Mouse (Mus musculus) layer of hippocampus, adult 8-10 months (tissue): Measurements from ENCODE around the gene Zbtb26. TPM values are rescaled to one million over a fixed set of nuclear protein-coding genes. Genes with fewer than 3 reads are reported as not detected.
A peak's percentile ranks its signal among the peaks of the same experiment; 100 is the strongest.

ENCODE experiments used
- DNase-seq, 2 experiments: peaks; one replicate each; pipeline ENCODE4 v3.0.0; 2022; ENCODE audit warnings: low spot score in 2 of 2
- total RNA-seq, 4 experiments: library from RNA; stranded (reverse); gene quantifications; 2 replicates each; pipeline ENCODE4 v1.2.4; 2022

Zbtb26 gene
- 10 to 100 TPM in 2 of 4 experiments, 1 to 10 TPM in 2; 9.8 to 14.7 (median 11.6) TPM for total RNA-seq

GRCm38 (mm10) chr2:37442611-37443591, at the start of gene Zbtb26, which contains the start of the genes Zbtb6 and Rabgap1:
TSS of gene Zbtb26 (minus strand) at chr2:37443135.
TSS of gene Zbtb6 (minus strand) at chr2:37443171.
TSS of gene Rabgap1 (plus strand) at chr2:37443279.
- peak; percentile 95 for DNase-seq

DNA sequence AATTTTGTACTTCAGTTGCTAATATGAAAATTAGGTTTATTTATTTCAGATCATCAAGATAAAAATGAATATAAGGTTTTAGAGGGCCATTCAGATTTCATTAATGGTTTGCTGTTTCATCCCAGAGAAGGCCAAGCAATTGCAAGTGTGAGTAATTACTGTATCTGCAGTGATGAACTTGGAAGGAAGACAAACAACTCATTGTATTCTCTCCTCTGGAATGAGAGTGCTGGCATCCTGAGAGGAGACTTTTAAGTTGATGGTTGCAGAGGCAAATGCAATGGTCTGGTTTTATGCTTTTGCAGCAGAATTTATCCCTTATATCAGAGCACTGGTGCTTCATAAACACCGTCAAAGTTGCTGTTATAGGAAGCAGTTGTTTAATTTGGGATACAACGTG, 46.0 kb upstream of the Zbtb26 start:
- no peak for DNase-seq

GRCm38 (mm10) chr2:37486408-37486807, 43.5 kb upstream of the Zbtb26 start:
- DNase-seq, result no peak

GRCm38 (mm10) chr2:37485370-37485769, 42.4 kb upstream of the Zbtb26 start:
- no peak for DNase-seq

DNA sequence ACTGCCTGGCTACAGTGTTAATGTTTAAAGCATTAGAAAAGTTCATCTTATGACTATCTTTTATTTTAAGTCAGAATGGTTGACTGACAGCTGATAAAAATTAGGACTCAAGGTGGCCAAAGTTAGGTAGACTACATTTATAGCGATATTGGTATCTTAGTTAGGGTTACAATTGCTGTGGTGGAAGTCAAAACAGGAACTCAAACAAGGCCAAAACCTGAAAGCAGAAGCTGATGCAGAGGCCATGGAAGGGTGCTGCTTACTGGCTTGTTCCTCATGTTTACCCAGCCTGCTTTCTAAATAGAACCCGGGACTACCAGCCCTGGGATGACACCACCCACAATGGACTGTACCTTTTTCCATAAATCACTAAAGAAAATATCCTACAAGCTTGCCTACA, 41.2 kb upstream of the Zbtb26 start:
- no peak for DNase-seq

- DNase-seq, result no peak
Observed at GRCm38 (mm10) chr2:37480039-37480438, 37.1 kb upstream of the Zbtb26 start.

- no peak for DNase-seq
Observed at GRCm38 (mm10) chr2:37479559-37479958, 36.6 kb upstream of the Zbtb26 start.

- DNase-seq, result no peak
Observed at GRCm38 (mm10) chr2:37466266-37466665, 23.3 kb upstream of the Zbtb26 start.

DNA sequence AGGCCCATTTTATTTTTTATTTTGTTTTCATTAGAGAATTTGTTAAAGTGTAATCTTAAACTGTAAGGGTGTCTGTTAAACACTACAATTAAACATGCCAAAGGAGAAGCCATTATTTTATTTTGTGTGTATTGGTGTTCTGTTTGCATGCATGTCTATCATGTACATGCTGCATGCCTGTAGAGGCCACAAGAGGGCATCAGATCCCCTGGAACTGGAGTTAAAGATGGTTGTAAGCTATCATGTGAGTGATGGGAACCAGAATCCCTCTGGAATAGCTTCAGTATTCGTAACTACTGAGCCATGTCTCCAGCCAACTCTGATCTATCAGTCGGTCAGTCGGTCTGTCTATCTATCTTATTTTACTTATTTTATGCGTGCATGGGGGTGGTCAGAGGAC, 17.8 kb upstream of the Zbtb26 start:
- no peak for DNase-seq

- DNase-seq, result no peak
Observed at GRCm38 (mm10) chr2:37452376-37452760, 9.4 kb upstream of the Zbtb26 start.

DNA sequence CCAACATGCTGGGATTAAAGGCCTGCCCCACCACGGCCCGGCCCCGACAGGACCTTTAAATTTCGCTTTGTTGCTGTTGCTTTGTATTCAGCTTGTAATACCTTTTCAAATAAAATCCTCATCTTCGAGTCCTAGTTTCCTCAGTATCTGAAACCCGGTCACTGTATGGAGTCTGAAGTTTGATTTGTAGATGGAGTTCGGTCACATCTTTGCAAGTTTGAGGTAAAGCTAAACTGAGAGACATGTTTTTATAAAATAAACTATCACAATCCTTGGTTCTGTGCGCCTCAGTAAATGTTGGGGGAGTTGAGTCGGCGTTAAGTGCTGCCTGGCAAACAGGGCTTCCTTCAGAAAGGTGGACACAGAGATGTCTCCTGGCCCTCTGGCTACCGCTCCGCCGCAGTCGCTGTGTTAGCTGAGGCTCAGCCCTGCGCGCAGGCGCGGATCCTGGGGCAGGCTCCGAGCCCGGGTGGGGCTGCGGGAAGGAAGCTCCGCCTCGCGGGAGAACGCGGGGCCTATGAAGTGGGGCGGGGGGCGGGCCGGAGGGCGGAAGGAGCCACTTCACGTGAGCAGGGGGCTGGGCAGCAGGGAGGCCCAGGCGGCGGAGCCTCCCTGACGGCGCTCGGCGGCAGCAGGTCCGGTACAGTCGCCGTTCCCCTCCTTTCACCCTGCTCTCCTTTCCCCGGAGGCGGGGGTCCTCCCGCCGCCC, 8.9 kb upstream of the Zbtb26 start:
- DNase-seq, result peak; percentile 82 to 89

DNA sequence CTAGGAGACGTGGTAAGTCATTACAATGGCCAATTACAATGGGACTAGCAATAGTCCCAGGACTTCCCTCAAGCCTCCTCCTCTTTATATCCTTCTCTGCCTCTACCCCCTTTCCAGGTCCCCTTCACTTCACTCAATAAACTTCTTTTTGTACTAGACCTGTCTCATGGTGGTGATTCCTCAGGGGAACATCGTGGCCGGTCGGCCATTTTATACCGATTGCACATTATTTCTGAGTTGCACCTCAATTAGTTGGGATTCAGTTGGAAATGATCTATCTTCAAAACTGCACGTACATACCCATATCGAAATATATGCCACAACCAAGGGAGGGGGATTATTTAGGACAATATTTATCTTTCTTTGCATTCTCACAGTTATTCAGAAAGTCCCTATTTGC, 11.3 kb downstream of the Zbtb26 start:
- DNase-seq, result no peak

- peak; percentile 85 to 86 for DNase-seq
Observed at GRCm38 (mm10) chr2:37430593-37431464, 12.1 kb downstream of the Zbtb26 start.

DNA sequence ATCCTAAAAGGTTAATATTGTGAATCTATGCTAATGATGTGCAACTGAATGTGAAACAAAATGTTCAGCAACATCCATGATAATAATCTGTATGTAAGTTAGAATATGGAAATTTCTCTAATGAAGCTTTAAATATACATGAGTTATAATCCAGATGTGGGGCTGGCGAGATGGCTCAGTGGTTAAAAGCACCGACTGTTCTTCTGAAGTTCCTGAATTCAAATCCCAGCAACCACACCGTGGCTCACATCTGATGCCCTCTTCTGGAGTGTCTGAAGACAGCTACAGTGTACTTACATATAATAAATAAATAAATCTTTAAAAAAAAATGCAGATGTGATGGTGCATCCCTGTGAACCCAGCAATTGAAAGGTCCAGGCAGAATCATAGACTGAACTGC, 19.3 kb downstream of the Zbtb26 start:
- no peak for DNase-seq

DNA sequence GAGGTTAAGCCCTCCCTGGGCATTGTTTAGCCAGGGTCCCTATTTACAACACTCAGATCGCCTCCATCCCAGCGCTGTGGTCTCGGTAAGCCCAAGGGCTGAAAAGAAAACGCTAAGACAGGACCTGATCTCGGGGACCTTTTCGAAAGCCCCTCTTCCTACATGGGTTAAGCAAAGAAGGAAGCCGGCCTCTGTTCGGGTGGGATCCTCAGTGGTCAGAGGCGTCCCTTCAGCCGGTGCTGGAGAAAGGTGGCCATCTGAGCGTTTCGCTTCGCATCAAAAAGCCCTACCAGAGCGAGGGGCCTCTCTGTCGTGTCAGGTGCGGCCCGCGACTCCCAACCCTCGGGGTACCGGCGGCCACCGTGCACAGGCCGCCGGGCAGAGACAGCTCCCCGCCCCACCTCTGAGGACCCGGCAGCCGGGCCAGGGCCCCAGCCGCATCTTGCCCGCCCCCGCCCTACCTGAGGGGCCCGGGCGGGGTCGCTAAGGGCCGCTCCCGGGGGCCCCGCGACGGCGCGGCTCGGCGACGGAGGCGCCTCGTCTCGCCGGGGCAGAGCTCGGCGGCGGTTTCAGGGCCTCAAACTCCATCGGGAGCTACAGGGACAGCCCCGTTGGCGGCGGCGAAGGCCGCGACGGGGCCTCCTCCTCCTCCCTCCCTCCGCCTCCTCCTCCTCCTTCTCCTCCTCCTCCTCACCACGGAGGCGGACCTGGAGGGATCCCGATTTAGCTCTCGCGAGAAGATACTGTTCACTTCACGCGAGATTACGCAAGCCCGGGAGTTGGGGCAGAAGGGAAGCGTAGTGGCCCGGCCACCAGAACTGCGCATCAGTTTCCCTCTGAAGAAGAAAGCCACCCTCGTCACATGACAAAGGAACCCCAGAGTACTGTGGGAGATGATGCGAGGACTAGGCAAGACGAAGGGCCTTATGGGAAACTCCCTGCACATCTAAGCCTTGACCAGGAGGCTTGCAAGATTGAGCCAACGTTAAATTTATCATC, 20.3 kb downstream of the Zbtb26 start, which contains the start of gene Rc3h2:
TSS of gene Rc3h2 (minus strand) at position 598 of the 999 bp plus-strand sequence.
- DNase-seq, result peak; percentile 95 to 98

GRCm38 (mm10) chr2:37421903-37422302, 21.0 kb downstream of the Zbtb26 start:
- DNase-seq, result no peak

DNA sequence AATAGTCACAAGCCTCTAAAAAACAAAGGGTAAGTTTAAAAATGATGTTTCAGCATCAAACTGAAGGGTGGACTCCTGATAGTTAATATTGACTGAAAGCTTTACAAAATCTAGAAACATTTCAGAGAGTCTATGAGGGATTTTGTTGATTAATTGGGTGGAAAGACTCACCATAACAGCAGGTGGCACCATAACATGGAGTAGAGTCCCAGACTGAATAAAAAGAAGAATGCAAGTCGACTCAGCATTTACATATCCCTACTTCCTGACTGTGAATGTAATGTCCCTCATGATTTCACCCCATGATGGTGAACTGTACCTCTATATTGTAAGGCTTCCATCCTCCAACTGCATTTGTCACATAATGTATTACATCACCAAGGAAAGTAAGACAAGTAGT, 47.4 kb downstream of the Zbtb26 start:
- DNase-seq, result no peak

DNA sequence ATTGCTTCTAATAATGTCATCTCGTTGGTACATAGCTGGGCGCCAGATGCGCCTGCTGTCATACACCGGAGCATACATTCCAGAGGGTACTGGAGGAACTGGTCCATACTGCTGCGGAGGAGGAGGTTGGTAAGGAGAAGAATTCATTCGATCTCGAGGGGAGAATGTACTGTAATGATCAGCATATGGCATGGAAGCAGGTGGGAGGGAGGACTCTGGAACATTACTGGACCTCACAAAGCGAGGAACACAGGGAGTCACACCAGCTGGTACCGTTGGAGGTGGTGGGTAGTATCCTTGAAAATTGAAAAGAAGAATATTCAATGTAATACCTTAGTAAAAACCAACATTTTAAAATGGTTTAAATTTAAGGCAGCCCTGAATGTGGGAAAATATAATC, 60.0 kb downstream of the Zbtb26 start:
- DNase-seq, result peak in 1 of 2 experiments; percentile 49
